Mouse (Mus musculus): Measurements from ENCODE around the gene Armcx4. TPM values are rescaled to one million over a fixed set of nuclear protein-coding genes. Genes with fewer than 3 reads are reported as not detected.

The Armcx4 gene
- polyA plus RNA-seq, 1 experiment from 2014 or later = 3.8 TPM

Other genes starting within 250 kb of the Armcx4 start
- gene Taf7l, start 210.0 kb upstream of the Armcx4 start, polyA plus RNA-seq (2015; fragmentation: Nextera tagmentation; extraction: Ambion mirVana) = not detected in 2 replicates
- gene Timm8a1, start 144.7 kb upstream of the Armcx4 start, polyA plus RNA-seq (2015; fragmentation: Nextera tagmentation; extraction: Ambion mirVana) = 65.5 and 70.3 TPM in 2 replicates
- 0.74 and 2.1 TPM in 2 replicates for gene Btk, start 102.9 kb upstream of the Armcx4 start, polyA plus RNA-seq (2015; fragmentation: Nextera tagmentation; extraction: Ambion mirVana)
- 203 and 263 TPM in 2 replicates for gene Rpl36a, start 100.9 kb upstream of the Armcx4 start, polyA plus RNA-seq (2015; fragmentation: Nextera tagmentation; extraction: Ambion mirVana)
- gene Gla, start 85.4 kb upstream of the Armcx4 start, polyA plus RNA-seq (2015; fragmentation: Nextera tagmentation; extraction: Ambion mirVana) = 2.8 and 3.2 TPM in 2 replicates
- gene Hnrnph2, start 85.3 kb upstream of the Armcx4 start, polyA plus RNA-seq (2015; fragmentation: Nextera tagmentation; extraction: Ambion mirVana) = 112 and 114 TPM in 2 replicates
- gene Armcx1, start 31.4 kb downstream of the Armcx4 start, polyA plus RNA-seq (2015; fragmentation: Nextera tagmentation; extraction: Ambion mirVana) = 40.5 and 43.2 TPM in 2 replicates
- 14.1 and 17.0 TPM in 2 replicates for gene Armcx6, start 64.9 kb downstream of the Armcx4 start, polyA plus RNA-seq (2015; fragmentation: Nextera tagmentation; extraction: Ambion mirVana)
- 80.8 and 81.1 TPM in 2 replicates for gene Armcx3, start 70.1 kb downstream of the Armcx4 start, polyA plus RNA-seq (2015; fragmentation: Nextera tagmentation; extraction: Ambion mirVana)
- 53.9 and 57.3 TPM in 2 replicates for gene Armcx2, start 122.7 kb downstream of the Armcx4 start, polyA plus RNA-seq (2015; fragmentation: Nextera tagmentation; extraction: Ambion mirVana)

Data from heart, embryonic 15.5 days (tissue).